Mouse (Mus musculus) brain, adult 2 months (tissue): ENCODE measurements around the gene Trf.
A peak's percentile ranks its signal among the peaks of the same experiment; 100 is the strongest.
"Not testable (repeated sequence)": the region's sequence is repeated elsewhere in the genome, so short reads cannot be mapped to it uniquely, and the experiment has no call there.

Source experiments
- DNase-seq: peaks from one replicate; pipeline ENCODE4 v3.0.0; 2011; ENCODE audit warnings: low read depth, low spot score

The Trf gene

DNA sequence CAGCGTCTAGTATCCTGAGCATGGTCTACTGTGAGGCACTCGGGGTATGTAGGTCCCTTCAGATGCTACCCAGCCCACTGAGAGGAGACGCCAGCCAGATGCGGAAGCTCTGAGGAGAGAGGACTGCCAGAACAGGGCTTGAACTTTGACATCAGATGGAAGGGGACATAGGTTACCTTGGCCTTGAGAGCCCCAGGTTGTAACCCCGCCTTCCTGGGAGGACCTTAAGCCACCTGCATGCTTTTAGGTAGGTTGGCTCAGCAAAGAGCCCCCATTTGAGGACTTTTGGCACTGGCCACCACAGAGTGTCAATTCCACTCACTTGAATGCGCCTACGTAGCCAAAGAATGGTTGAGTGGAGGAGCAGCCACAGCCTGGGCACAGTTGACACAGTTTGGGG, 5.5 kb downstream of the Trf start:
- DNase-seq = no peak

DNA sequence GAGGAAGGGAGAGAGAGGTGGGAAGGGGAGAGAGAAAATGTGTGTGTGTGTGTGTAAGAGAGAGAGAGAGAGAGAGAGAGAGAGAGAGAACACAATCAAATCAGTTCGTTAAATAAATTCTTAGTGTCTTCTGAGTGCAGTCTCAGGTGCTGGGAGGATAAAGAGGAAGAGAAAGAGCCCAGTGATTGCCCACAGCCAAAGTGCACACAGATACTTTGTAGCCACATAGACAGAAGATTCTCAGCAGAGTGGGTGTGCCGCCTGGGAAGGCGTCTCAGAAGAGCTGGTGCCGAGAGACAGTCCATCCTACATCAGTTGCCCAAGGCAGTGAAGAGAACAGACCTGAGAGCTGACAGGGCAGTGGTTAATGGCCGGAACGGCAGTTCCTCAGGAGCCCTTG, 16.0 kb downstream of the Trf start:
- DNase-seq = no peak

DNA sequence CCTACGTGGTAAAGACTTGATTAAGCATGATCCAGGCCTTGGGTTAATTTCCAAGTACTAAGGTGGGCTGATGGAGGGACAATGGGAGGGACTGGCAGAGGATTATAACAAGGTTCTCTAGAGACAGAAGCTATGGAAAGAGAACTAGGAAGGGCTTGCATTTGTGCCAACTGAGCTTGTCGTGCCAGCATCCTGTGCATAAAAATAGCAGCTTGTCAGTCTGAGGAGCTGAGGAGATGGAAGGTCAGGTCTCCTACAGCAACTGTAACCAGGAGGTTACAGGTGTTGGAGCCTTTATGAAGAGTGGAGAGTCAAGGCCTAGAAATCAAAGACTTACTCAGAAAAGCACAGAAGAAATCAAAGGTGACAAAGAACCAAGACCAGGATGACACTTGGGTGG, 16.6 kb downstream of the Trf start:
- DNase-seq = no peak

DNA sequence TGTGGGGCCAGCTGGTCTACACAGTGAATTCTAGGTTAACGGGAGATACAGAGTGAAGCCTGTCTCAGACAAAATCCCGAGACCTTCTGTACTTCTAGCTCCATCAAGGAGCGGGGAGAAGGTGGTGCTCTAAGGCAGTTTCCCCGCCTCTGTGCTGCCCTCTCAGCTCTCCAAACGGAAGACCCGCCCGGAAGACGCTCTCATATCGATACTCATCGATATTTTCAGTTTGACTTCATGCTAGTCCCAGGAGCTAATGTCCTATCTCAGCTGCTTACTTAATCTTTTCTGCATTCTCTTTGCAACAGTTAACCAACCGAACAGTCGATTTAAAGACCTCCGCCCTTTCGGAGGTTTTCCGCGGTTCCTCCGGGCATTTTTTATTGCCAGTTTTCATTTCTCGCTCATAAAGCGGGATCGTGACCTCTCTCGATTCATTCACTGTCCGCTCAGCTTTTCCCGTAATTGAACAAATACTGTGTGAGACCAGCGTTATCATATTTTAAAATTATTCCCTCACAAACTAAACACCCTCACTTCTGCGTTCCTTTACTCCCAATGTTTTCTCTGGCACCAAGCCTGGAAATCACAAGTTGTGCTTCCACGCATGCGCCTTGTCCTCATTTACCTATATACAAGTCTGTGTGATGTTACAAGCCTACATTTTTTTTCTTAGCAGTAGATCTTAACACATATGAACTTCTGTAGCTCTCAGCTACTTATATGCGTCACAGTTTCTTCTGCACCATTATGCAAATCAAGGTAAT, 17.4 kb downstream of the Trf start:
- peak; percentile 56 for DNase-seq

DNA sequence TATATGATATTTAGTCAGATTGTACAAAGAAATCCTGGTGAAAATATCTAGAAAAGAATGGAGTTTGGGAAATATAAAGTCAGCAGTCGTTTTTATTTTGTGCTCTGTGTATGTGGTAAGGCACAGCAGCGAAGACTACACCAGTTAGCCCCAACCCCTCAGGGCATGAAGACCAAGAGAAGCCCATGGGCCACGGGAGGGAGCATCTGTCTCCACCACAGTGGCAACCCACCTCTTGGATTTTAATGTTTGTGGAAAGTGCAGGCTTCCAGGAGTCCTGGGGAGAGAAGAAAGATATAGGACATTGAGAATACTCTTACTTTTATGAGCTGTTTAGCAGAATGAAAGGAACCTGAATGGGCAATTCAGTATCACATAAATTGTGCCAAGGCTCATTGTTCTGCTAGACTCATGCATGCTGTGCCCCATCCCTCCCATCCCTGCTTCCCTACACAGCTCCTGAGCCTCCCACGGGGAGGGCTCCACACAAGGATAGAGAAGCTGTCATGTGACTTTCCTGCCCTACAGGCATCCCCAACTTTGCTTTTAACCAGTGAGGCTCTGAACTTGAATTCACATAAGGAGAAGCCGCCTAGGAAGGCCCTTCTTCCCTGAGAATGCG, 21.3 kb downstream of the Trf start:
- no peak for DNase-seq

DNA sequence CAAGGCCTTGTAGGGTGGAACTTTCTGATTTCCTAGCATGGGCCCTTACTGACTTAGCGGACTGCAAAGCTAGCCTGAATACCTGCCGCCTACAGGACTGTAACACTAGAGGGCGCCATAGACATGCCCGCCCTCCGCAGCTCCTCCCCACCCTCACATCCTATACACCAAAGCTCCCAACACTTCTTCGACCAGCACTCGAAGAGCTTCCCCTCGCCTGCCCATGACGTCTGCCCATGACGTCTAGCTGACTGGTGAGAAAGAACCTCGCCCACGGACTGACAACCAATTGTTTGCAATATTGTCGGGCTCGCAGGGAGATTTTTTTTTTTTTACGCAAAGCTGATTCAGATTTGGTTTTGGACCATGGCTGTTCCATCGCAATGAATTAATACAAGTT, 22.4 kb downstream of the Trf start:
- DNase-seq = peak; percentile 92

DNA sequence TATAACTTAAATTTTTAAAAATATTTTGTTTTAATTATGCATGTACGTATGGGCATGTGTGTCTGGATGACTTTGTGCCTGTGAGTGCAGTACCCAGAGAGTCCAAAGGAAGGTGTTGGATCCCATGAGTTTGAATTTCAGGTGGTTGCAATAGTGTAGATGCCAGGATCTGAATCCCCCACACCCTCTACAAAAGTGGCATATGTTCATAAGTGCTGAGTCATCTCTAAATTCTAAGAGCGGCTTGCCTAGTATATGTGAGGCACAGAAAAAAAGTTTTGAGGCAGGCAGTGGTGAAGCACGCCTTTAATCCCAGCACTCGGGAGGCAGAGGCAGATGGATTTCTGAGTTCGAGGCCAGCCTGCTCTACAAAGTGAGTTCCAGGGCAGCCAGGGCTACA, 24.5 kb downstream of the Trf start:
- DNase-seq = no peak

DNA sequence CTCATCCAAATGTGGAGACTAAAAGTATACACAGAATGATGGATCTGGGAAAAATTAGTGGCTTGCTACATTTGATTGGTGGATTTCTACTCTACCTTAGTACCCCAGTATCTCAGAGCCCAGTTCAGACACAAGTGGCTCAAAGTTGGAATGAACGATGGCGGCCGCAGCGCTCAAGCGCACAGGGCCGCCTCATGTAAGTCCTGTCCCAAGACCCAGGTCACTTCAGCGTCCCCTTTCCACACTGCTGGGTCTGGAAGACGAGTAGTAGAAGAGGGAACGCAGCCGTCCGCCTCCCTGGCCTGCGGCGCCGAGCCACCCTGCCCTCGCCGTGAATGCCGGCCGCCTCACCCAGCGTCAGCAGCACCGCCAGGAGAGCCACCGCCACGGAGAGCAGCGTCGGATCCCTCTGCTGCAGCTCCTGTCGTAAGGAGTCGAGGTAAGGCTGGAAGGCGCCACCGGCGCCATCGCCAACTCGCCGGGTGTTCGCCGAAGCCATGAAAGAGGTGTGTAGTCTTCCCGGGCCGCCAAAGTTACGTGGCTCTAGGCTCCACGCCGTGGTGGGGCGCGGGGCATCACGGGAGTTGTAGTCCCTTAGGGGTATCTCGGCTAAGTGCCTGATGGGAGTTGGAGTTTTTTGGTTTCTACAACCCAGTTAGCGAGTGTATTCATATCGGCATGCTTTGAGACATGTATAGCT, 28.5 kb downstream of the Trf start, which contains the start of gene Srprb:
Gene Srprb (minus strand): TSS at position 577 of the 700 bp plus-strand sequence.
- peak; percentile 97 for DNase-seq

DNA sequence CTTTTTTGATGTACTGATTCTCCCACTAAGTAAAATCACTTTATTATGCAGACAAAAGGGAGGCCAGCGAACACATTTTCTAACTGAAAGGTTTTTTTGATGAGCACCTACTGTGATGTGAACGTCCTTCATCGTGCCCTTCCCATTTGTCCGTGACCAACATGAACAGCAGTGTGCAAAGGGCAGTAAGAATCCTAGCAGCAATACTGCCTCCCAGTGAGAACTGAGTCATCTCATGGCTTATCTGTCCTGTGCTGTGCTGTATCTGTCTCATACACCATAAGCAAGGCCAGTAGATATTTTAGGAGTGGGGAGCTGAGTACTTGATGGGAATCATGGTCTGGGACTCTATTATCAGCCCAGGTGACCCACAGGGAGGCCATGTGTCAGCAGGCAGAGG, 41.8 kb downstream of the Trf start:
- peak; percentile 46 for DNase-seq

DNA sequence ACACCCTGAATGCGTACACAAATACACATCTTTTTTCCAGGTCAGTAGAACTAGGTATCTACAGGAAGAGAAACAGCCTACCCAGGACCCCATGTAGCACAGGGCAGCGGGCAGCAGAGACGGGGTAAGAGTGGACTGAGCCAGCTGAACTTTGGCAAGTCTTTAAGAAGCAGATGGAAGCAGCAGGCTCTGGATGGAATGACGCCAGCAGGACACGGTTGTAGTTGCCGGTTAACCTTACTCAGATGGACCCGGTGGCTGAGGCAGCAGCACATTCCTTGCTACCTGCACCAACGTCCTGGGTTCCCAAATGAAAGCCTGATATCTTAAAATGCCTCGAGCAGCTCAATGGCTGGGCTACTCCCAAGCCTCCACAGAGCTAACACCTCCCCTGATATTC, 43.5 kb downstream of the Trf start:
- peak; percentile 88 for DNase-seq

DNA sequence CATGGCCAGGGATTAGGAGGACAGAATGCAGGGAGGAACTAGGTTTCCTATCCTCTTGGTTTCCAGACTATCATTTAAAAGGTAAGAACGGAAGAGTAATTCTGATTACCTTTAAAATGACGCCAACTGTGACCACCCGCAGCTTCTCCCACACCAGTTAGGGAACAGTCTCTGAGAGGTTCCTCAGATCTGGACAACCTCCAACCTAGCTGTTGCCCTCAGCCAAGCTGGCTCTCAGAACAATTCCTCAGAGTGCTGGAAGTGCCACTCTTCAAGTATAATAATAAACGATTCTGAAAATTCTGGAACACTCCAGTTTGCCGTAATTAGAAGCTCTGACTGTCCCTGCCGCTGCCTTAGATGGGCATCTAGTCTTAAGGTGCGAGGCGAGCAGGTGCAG, 44.3 kb downstream of the Trf start:
- DNase-seq = peak; percentile 81

DNA sequence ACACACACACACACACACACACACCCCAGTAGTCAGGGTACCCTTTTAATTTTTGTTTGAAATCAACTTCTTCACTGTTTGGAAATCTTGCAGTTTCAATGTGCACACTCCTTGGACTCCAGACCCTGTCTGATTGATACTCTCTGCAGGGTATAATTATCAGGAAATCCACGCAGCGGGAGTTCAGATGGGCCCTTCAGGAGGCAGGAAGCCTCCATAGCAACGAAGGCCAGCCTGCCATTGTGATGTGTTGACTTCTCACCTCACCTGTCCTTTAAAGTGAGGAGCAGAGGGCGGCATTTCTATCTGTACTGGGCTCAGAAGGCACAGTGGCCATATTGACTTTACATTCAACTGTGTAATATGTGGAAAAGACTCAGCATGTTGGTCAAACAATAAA, 45.4 kb downstream of the Trf start:
- no peak for DNase-seq

DNA sequence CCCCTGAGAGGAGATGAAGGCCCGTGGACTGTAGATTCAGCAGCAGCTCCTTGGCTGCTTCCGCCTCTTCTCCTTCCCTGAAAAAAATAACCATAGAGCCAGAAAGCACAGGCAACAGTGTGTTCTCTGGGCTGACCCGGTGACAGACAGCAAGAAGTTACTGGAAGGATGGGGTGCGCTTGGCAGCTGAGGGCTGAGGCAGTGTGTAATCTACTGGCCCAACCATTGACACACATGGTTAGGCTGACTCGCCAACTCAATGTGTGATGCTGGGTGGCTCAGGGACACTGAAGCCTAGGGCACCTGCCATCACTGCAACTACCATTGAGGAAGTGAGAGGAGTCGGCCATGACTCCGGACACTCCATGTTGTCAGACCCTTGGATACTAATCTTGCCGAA, 48.4 kb downstream of the Trf start:
- DNase-seq = no peak

DNA sequence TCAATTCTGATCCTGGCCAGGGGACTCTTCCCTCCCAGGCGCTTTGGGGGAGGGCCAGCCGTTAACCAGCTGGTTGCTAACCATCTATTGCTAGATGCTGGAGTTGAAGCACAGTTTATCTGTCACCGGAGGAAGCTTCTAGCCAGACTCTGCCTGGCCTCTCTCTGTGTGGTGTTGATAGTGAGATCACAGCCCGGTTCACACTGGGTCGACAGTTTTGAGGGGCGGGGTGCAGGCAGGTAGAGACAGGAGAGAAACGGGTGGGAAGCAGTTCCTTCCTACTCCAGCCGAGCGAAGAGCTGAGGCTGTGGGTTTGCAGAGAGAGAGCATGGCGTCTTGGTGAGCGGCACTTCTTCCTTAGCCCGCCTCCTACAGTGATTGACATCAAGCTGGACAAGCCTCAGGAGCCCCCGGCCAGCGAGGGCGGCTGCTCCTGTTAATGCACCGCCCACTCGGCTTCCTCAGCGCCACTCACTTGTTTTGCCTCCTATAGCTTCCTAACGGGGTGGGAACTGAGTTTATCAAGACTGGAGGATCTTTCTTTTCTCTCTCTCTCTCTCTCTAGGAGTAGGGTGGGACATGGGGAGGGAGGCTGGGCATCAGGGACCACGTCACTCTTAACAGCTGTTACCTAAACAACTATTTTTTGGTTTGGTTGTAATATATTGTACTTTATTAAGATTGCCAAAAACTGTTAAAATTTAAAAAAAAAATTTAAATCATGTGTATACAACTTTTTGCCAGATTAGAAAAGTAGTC, 49.3 kb downstream of the Trf start:
- DNase-seq = peak; percentile 58

DNA sequence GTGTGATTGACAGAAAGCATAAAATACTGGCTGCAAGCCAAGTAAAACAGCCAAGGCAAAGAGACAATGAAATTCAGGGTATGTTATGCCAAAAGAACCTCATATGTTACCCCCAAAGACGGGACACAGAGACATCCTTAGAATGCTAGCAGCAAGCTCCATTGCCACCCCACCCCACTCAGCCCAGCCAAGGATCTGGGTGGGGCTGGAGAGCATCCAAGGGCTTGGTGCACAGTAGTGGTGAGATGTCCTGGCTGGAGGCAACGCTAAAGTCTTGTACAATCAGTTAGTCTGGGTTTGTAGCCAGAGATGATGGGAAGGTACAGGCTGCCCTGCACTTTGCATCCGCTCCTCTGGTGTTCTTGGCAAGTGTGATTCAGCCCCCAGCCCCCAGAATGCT, 49.9 kb downstream of the Trf start:
- DNase-seq = peak; percentile 59

DNA sequence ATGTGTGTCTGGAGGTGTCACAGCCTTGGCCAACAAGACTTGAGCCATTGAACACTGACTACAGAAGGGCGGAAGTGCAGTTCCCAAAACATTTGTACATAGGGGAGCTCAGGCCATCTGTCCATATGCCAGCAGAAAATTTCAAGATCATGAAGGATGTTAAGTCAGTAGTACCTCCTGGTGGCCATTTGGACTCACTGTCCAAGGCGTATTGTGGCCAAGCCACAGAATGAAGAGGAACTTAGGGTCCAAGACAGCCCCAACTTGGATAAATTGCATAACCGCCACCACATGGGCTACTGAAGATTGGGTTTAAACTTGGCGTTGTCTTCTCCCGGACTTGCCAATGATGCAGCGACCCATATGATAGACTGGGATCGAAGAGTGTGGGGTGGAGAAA, 54.6 kb downstream of the Trf start:
- DNase-seq = no peak

DNA sequence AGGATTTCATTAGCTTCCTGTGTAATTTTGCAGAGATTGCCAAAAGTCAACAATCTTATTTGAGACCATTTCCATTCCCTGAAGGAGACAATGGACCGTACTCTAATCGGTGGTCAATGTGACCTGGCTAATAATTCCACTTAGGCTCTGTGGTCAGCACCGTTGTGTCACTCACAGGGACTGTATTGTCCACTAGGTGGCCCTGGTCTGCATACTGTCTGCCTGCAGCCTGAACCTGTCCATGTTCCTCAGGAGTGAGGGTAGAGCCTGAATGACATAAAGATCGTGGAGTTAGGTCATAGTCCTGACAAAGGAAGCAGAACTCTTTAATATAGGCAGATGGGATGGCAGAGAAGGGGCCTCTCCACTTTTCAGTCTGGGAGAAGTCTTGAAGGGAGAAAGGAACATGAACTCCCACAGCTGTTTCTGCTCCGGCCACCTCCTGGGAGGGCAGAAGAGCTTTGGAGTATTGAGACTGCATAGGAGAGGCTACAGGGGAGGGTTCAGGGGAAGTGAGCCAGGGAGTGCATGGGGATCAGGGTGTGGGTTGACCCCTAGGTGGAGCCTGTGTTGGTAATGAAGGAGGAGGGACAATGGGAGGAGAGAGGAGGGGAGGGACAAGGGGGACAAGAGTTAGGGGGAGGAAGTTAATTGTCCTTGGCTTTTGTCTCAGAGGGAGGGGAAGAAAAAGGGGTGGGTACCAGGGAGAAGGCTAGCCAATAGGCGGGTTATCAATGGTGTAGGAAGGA, 55.3 kb downstream of the Trf start:
- DNase-seq = peak; percentile 59

DNA sequence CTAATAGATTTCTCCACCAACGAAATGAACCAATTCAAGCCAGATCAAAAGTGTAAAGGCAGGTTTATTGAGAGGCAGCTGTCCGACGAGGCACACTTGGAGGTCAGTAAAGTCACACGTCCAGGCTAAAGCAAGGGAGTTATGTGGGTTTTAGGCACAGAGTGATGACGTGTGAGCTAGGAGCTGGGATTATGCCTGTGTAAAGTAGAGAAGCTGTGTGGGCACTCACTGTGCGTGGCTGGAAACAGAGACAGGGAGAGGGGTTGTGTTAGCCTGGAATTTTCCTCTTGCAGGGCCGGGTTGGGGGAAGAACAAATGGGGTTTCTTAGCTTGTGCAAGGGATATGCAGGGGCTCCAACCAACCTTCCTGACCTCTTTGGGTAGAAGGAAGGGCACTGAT, 61.5 kb downstream of the Trf start:
- DNase-seq = peak; percentile 58

DNA sequence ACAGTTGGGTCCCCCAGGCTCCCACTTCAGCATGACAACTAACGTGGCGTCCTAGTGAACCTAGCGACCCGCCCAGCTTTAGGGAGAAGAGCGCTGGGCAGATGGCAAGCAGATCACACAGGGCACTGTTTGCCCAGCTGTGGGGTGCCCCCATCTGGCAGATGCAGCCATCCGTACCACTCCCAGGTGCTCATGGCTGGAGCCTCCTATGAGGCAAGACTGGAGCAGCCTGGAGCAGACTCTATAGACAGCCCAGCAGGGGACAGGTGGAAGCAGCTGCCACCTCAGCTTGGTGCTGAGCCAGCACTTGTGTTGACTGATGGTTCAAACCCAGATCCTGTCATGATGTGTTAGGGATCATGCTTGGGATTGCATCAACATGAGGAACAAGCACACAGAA, 62.2 kb downstream of the Trf start:
- no peak for DNase-seq

DNA sequence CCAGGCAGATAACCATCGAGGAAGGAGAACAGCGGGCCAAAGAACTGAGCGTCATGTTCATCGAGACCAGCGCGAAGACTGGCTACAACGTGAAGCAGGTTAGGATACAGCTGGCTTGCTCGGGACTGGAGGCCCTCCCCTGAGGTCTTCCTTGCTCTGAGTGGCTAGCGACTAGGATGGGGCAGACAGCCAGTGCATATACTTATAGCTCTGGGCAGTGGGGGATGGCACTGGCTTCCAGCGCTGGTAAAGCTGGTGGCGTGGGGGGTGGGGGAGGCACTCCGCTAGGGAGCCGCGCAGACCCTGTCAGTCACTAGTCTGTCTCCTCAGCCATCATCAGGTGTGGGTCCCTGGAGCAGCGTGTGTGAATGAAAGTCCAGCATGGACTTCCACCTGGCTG, 66.4 kb downstream of the Trf start:
- DNase-seq = no peak

DNA sequence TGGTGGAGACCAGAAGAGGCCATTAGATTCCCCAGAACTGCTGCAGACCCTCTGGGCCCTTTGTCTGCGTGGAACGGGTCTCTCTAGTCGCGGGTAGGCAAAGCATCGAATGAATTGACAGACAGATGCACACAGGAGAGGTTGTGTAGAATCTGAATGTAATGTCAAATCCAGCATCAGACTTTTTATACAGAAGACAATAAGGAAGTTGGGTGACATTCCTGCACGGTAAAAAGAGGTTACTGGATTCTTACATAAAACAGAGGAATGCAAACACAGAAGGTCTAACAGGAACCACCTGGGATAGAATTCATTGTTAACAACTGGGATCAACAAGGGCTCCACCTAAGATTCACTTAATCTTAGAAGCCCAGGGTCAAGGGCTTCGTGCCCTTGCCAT, 75.1 kb downstream of the Trf start:
- DNase-seq = not testable (repeated sequence)
